Mouse (Mus musculus) adrenal gland, postnatal 25 days (tissue): ENCODE results near the gene Nectin2. TPM values are rescaled to one million over a fixed set of nuclear protein-coding genes. Genes with fewer than 3 reads are reported as not detected.
A peak's percentile ranks its signal among the peaks of the same experiment; 100 is the strongest.

Experiments used
- DNase-seq: peaks from one replicate; pipeline ENCODE4 v3.0.0; 2021; ENCODE audit warnings: mixed read lengths
- total RNA-seq: library from RNA; stranded (reverse); gene quantifications from 2 replicates; pipeline ENCODE4 v1.2.3, GENCODE M21; 2021

Nectin2 gene
- total RNA-seq, 1 experiment from 2014 or later: 66.9 TPM

- DNase-seq: no peak
Measured at GRCm38 (mm10) chr7:19710650-19711049, 39.6 kb downstream of the Nectin2 start.

GRCm38 (mm10) chr7:19705271-19705670 is 45.0 kb downstream of the Nectin2 start:
- no peak for DNase-seq

- DNase-seq: no peak
Measured at GRCm38 (mm10) chr7:19704475-19704874, 45.8 kb downstream of the Nectin2 start.

GRCm38 (mm10) chr7:19702859-19703555 is 47.3 kb downstream of the Nectin2 start:
- no peak for DNase-seq

- peak; percentile 79 for DNase-seq
Measured at GRCm38 (mm10) chr7:19701069-19701761, 49.1 kb downstream of the Nectin2 start.

- DNase-seq: no peak
Measured at GRCm38 (mm10) chr7:19700299-19701068, 49.8 kb downstream of the Nectin2 start.

GRCm38 (mm10) chr7:19699827-19700148 is 50.5 kb downstream of the Nectin2 start:
- no peak for DNase-seq

- peak; percentile 63 for DNase-seq
Measured at GRCm38 (mm10) chr7:19698907-19699826, 51.1 kb downstream of the Nectin2 start, which contains the start of gene Apoe. Apoe (minus strand) TSS chr7:19699188.

GRCm38 (mm10) chr7:19697949-19698906 is 52.1 kb downstream of the Nectin2 start:
- no peak for DNase-seq

GRCm38 (mm10) chr7:19696336-19696873 is 53.9 kb downstream of the Nectin2 start:
- no peak for DNase-seq

- DNase-seq: no peak
Measured at GRCm38 (mm10) chr7:19695881-19696280, 54.4 kb downstream of the Nectin2 start.

- no peak for DNase-seq
Measured at GRCm38 (mm10) chr7:19695213-19695594, 55.1 kb downstream of the Nectin2 start.

- no peak for DNase-seq
Measured at GRCm38 (mm10) chr7:19694336-19695212, 55.7 kb downstream of the Nectin2 start.

- DNase-seq: peak; percentile 69
Measured at GRCm38 (mm10) chr7:19693421-19693820, 56.9 kb downstream of the Nectin2 start.

- peak; percentile 39 for DNase-seq
Measured at GRCm38 (mm10) chr7:19691873-19692865, 58.1 kb downstream of the Nectin2 start, which contains the start of gene Apoc1. Apoc1 (minus strand) TSS chr7:19692660.

GRCm38 (mm10) chr7:19691434-19691833 is 58.8 kb downstream of the Nectin2 start:
- DNase-seq: no peak

- DNase-seq: no peak
Measured at GRCm38 (mm10) chr7:19690845-19691244, 59.4 kb downstream of the Nectin2 start.

- DNase-seq: no peak
Measured at GRCm38 (mm10) chr7:19688611-19689010, 61.7 kb downstream of the Nectin2 start.
